Comparison of ENCODE assay signal across 10 mouse cellular contexts in the genomic region with DNA sequence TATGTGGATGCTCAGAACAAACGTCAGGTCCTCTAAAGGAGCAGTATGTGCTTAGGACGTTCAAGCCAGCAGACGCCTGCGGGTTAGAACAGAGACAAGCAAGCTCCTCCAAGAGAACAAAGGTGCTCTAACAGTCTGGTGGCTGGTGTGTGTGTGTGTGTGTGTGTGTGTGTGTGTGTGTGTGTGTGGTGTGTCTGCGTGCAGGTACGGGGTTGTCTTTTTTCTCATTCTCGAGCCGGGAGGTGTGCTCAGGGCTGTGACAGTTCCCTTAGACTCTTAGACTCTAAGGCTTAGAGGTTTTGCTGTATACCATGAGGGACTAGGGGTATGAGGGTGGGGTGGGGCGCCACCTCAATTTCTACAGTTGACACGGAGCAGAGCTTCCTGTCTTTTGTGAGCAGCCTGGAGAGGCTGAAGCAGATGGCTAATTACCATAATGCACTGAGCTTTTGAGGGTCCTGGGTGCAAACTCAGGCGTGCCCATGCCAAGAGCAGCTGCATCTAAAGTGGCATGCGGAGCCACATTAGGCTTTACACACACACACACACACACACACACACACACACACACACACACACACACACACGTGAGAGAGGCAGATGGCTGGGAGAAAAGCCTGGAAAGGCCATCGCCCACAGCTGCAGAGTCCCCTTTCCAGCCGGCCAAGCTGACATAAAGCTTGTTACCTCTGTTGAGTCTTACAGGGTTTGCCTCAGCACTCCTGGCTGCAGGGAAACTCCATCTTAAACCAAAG.
DNase-seq lines count a peak whose midpoint lies in the region; ATAC-seq lines count a peak whose summit lies in the region.
"Had no signal": no experiment of that assay in that cellular context is flagged by ENCODE, and none has a peak within 500 bp of the region (broad histone marks: within the 10 kb centered on the region; RNA-seq: fewer than 3 reads in every experiment).

No protein-coding gene starts in this region.

- WGBS in hindbrain, embryonic 12.5 days = 70% methylated on average over 15 of the region's 15 CpGs
- WGBS in neural tube, embryonic 15.5 days = 51% methylated on average over 15 of the region's 15 CpGs

- no peak overlapping the region for H3K4me3 ChIP-seq in hindbrain, embryonic 12.5 days
- H3K4me3 ChIP-seq in neural tube, embryonic 15.5 days (replicated peaks) = no peak overlapping the region
- H3K4me3 ChIP-seq: liver, embryonic 13.5 days had no signal

- H3K4me1 ChIP-seq in hindbrain, embryonic 12.5 days = 0 out of 2 replicates have a peak, but pooled peaks cover 2% of the 10 kb centered on the region
- no peaks in the 10 kb centered on the region; the same call in 1 of the 2 replicates for H3K4me1 ChIP-seq in neural tube, embryonic 15.5 days
- H3K4me1 ChIP-seq: liver, embryonic 13.5 days had no signal

- DNase-seq in heart, adult 11 months = peak; percentile 76
- no peak for DNase-seq in heart, adult 8-10 months (ENCODE audit: low spot score)
- DNase-seq in R1 (ENCODE audit: low read depth, low spot score) = peak; percentile 34
- DNase-seq in urinary bladder, postnatal 14 days (ENCODE audit: low spot score) = no peak
- no peak for DNase-seq in spleen, postnatal 4 days (ENCODE audit: low spot score in 2 of 2)
- DNase-seq in adrenal gland, postnatal 36 days = no peak
- DNase-seq: adrenal gland, postnatal 10 days; liver, embryonic 13.5 days had no signal

- no peak overlapping the region for H3K4me2 ChIP-seq in hindbrain, embryonic 12.5 days (replicated peaks)
- H3K4me2 ChIP-seq in neural tube, embryonic 15.5 days = no peak overlapping the region
- H3K4me2 ChIP-seq: liver, embryonic 13.5 days had no signal

- H3K36me3 ChIP-seq in hindbrain, embryonic 12.5 days = no peaks in the 10 kb centered on the region
- H3K36me3 ChIP-seq in neural tube, embryonic 15.5 days = no peaks in the 10 kb centered on the region
- H3K36me3 ChIP-seq: liver, embryonic 13.5 days had no signal

- H3K27ac ChIP-seq in hindbrain, embryonic 12.5 days = no peak overlapping the region
- peak overlapping the region; percentile 60; the same call in 1 of the 2 replicates for H3K27ac ChIP-seq in neural tube, embryonic 15.5 days (replicated peaks)
- H3K27ac ChIP-seq: liver, embryonic 13.5 days had no signal

- peaks cover 5% of the 10 kb centered on the region for H3K27me3 ChIP-seq in hindbrain, embryonic 12.5 days
- no peaks in the 10 kb centered on the region for H3K27me3 ChIP-seq in neural tube, embryonic 15.5 days (replicated peaks)
- H3K27me3 ChIP-seq: liver, embryonic 13.5 days had no signal

- peak; percentile 92 for ATAC-seq in hindbrain, embryonic 12.5 days (ENCODE audit: low FRiP score)
- ATAC-seq in neural tube, embryonic 15.5 days (ENCODE audit: low FRiP score) = peak; percentile 88

- H3K9me3 ChIP-seq in hindbrain, embryonic 12.5 days (replicated peaks) = no peaks in the 10 kb centered on the region
- H3K9me3 ChIP-seq in neural tube, embryonic 15.5 days (replicated peaks) = no peaks in the 10 kb centered on the region

- no peak overlapping the region for H3K9ac ChIP-seq in hindbrain, embryonic 12.5 days
- H3K9ac ChIP-seq in neural tube, embryonic 15.5 days (replicated peaks) = no peak overlapping the region
- H3K9ac ChIP-seq: liver, embryonic 13.5 days had no signal

Comparison
In these comparisons a context has a peak if more than half of its experiments do, and no peak if none do; other contexts are left out.
1. DNase-seq: peak in heart, adult 11 months (single experiment) and R1 (single experiment); none in heart, adult 8-10 months (single experiment), urinary bladder, postnatal 14 days (single experiment), spleen, postnatal 4 days (0 of 2) and adrenal gland, postnatal 36 days (0 of 2).